Mouse (Mus musculus): ENCODE data around the gene Gm10160.

DNA sequence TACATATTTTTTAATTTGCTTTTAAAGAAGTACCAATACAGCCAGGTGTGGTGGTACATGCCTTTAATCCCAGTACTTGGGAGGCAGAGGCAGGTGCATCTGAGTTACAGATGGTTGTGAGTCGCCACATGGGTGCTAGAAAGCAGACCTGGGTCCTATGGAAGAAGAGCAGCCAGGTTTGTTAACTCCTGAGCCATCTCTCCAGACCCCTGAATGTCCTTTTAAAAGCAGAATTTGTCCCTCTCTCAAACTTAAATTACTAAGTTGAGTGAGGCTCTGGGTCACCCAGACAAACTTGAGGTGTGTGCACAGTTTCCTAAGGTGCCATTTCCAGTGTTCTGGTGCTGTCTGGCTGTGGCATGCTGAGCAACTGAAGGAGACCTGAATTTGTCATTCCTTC lies at the start of gene Gm10160:
- TF ChIP-seq POLR2A (IDR thresholded peaks at IDR 0.05; ENCODE audit: extremely low read depth, insufficient read depth, low read length) (no peak), CTCF (IDR thresholded peaks at IDR 0.05; ENCODE audit: extremely low read depth, insufficient read depth, low read length) (no peak)
